Mouse (Mus musculus) kidney, adult 9 months (tissue): ENCODE data around the gene Ckb.
"Not testable (repeated sequence)": the region's sequence is repeated elsewhere in the genome, so short reads cannot be mapped to it uniquely, and the experiment has no call there.

Experiments
- DNase-seq: peaks from one replicate; pipeline ENCODE4 v3.0.0; 2022

The Ckb gene

GRCm38 (mm10) chr12:111672176-111672575 lies at the start of gene Ckb:
Gene Ckb (minus strand): TSS chr12:111672338.
- peak; percentile 75 for DNase-seq

DNA sequence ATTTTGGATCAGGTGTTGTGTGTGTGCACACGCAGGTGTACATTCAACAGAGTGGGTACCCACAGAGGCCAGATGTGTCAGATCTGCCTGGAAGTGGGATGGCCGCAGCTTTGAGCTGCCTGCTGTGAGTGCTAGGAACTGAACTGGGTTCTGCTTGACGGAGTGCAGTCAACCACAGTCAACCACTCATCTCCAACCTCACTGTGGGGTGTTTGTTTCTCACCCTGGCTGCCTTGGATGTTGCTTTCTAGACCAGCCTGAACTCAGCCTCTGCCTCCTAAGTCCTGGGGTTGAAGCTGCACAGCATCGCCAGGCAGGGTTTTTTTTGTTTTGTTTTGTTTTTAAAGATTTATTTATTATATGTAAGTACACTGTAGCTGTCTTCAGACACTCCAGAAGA lies 48.1 kb upstream of the Ckb start:
- no peak for DNase-seq

DNA sequence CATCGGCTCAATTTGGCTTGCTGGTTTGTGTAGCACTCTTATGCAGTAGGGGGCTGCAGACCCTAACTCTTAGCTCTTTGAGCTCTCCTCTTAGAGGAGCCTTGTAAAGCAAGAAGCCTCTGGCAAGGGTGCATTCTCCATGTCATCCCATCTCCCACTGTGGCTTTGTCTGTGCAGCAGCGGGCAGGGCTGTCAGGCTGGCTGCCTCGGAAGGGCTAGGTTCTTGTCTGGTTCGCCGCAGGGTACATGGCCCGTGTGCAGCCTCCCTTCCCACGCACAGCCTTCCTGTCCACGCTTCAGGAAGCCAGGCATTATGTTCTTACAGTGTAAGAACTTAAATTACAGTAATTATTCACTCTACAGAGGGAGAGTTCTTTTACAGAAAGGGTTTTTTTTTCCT lies 46.5 kb upstream of the Ckb start:
- DNase-seq, result no peak

GRCm38 (mm10) chr12:111716505-111716904 lies 44.4 kb upstream of the Ckb start:
- DNase-seq, result no peak

- DNase-seq, result not testable (repeated sequence)
These were observed 41.7 kb upstream of the Ckb start for GRCm38 (mm10) chr12:111713880-111714279.

DNA sequence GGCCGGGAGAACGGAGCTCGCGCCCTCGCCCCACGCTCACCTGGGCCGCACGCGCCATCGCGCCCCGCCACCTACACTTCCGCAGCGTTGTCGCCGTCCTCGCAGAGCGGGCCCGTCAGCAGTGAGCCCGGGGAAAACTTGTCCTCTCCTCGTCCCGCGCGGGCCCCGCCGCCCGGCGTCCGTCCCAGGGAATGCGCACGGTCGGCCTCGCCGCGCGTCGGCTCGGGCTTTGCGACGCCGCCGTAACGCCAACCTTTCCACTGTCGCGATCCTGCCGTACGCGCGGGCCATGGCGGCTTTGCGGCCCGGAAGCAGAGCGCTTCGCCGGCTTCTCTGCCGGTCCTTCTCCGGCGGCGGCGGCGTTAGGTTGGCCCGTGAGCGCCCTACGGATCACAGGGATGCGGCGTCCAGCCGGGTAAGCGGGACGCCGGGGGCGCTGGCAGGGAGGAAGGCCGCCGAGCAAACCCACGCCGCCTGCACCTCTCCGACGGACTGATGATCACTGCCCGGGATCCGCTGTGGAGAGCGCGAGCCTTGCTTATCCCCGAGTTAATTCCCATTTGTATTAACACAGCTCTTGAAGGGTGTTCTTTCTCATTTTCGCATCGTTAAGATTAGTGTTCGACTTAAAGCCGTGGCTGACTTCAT lies 41.0 kb upstream of the Ckb start, which contains the start of the genes Bag5 and Apopt1:
Gene Bag5, minus strand, starts transcription at position 254 of the 648 bp plus-strand sequence.
Gene Apopt1, plus strand, starts transcription at position 258 of the 648 bp plus-strand sequence.
- DNase-seq, result peak; percentile 94

- DNase-seq, result no peak
These were observed 40.3 kb upstream of the Ckb start for GRCm38 (mm10) chr12:111712476-111712875.

GRCm38 (mm10) chr12:111710091-111710490 lies 38.0 kb upstream of the Ckb start:
- DNase-seq, result no peak

GRCm38 (mm10) chr12:111708181-111708580 lies 36.0 kb upstream of the Ckb start:
- no peak for DNase-seq

- DNase-seq, result peak; percentile 82
These were observed 33.2 kb upstream of the Ckb start for GRCm38 (mm10) chr12:111705186-111705973.

DNA sequence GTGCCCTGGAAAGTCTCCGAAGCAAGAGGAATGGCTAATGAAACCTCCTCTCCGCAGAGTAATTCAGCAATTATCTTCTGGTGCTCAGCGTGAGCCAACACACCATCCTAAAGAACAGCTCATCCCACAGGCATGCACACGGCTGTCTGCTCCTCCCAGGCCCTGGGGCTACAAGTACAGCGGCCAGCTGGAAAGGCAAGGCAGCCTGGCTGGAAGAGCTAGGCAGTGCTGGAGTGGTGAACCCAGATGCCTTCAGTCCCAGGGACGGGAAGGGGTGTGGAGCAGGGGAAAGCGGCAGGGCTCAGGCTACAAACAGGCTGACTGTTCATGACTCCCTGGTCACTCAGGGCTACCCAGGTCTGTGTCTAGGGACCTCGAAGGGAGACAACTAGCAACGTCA lies 32.5 kb upstream of the Ckb start:
- DNase-seq, result no peak

DNA sequence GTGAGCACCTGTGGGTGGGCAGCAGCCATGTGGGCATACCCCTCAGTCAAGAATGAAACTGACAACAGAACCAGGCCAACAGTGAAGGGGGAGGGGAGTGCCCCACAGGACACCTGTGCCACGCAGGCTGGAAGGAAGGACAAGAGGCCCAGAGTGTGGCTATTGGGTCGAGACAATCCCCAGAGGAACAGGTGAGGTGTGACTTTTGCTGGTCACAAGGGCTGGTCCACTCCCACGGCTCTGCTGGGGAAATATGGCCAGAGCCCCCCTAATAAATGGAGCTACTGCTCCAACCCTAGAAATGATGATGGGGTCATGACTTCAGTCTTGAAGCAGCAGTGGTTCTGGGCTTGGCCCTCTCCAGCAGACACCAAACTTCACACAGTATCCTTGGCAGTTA lies 31.2 kb upstream of the Ckb start:
- DNase-seq, result no peak

GRCm38 (mm10) chr12:111700920-111701458 lies 28.9 kb upstream of the Ckb start:
- no peak for DNase-seq

DNA sequence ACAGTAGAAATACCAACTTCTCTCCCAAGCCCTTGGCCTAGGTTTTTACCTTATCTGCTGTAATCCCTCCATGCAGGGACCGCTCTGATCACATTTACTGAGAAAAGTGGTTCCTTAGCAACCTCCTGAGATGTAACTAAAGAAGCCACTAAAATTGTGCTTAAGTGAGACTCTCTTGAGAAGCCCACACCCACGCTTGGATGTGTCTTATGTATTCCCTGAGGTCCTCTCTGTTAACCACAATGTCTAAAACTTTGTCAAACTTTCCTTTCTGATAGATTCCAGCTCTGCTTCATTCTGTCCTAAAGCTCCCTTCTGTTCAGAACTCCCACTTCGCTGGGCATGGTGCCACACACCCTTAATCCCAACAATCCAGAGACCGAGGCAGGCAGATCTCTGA lies 27.4 kb upstream of the Ckb start:
- DNase-seq, result no peak

DNA sequence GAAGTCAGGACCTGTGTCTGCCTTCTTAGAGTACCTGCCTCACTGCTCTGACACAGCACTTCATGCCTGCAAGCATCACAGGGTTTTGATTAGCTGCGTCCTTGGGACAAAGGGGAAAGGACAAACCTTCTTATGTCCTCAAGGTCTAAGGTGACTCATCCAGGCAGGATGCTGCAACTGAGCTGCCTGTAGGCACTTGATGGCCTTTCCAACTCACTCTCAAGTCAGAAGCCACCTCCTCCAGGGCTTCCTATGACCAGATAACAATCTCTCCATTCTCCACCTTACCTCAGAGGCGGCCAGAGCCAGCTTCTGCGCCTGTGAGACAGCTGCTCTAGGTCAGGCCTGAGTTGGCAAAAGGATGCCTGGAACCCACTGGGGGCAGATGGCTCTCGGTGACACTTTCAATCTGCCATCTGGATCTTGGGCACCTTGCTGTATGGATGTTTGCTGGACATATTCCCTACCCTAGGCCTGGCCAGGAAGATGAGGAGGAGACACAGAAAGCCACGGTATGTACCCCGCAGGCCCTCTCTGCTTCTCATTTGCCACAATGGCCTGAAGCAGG lies 26.3 kb upstream of the Ckb start:
- no peak for DNase-seq

DNA sequence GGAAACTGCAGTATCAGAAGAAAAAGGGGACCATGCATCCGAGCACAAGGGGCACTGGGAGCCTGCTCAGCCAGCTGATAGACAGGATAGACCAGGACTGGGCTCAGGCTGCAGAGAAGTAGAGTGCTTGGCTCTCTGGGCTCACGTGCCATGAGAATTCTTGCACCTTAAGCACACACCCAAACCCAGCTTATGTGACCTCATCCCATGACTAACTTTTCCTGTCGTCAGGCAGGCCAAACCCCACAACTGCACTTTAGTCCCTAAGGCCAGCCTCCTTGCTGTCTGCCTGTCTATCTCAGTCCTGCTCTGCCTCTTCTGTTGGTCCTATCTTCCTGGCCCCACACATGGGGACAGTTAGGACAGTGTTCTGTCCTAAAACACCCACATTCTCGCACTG lies 25.6 kb upstream of the Ckb start:
- DNase-seq, result no peak

GRCm38 (mm10) chr12:111696239-111696638 lies 24.1 kb upstream of the Ckb start:
- DNase-seq, result peak; percentile 77

DNA sequence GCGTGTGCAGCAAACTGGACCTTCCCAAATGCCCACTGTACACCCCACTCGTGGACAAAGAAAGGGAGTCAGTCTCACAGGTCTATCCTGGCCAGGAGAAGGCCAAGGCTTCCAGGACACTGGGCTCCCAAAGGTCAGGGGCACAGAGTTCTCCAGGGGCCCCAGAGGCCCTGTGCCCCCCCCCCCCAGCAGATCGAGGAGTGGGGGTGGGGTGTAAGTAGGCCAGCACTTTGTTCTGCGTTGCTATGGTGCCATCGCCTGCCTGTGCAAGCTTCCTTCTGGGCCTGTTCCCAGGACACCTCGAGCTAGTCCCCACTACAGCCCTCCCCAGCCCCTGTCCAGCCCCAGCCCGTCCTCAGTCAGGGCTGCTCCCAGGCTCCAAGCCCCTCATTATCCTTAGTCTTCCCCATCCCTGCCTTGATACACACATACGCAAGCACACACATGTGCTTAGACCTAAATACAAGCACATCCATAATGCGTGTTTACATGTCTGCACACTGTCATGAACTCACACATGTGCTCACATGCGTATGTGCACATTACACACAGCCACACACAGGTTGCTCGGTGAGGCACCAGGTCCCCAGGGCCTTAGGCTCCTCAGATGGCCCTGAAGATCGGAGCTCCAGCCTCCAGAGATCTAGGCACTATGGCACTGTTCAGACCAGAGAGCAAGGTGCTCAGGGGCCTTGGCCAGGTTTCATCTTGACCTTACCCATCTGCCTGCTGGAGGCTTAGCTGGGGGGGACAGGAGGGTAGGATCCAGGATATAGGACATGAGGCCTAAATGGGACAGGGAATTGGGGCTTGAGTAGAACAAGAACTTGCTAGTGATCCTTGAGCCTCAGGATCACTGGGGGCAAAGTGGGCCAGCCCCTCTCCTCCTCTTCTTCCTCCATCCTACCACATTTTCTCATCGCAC lies 23.0 kb upstream of the Ckb start:
- no peak for DNase-seq

GRCm38 (mm10) chr12:111694271-111694781 lies 22.2 kb upstream of the Ckb start:
- DNase-seq, result no peak

GRCm38 (mm10) chr12:111693341-111694270 lies 21.5 kb upstream of the Ckb start:
- no peak for DNase-seq

GRCm38 (mm10) chr12:111692899-111693298 lies 20.8 kb upstream of the Ckb start:
- DNase-seq, result no peak
